Mouse (Mus musculus): Measurements from ENCODE around the gene Mbnl1. TPM values are rescaled to one million over a fixed set of nuclear protein-coding genes. Genes with fewer than 3 reads are reported as not detected.

Gene Mbnl1
- polyA plus RNA-seq, 1 experiment from 2014 or later = 88.5 TPM

DNA sequence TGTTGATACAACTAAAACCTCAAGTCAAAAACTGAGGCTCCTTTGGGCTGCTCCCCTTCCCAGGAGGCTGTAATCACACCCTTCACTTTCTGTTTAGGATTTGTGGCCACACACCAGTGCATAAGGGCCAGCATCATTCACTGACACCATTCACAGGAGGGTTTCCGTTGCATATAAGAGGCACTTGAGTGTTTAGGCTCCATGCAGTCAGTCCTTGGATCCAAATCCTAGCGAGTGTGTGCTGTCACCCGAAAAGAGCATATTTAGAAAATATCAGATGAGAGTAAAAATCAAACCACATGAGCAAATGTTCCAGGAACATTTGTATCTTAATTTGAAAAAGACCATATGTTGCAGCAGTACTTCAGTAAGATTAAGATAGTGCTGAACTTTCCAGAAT, 79.0 kb downstream of the Mbnl1 start:
- Histone ChIP-seq H3K9ac (no peak overlapping the region), H3K27me3 (no peaks in the 10 kb centered on the region), H3K27ac (replicated peaks) (no peak overlapping the region), H3K4me2 (no peak overlapping the region), H3K4me3 (replicated peaks) (no peak overlapping the region), H3K36me3 (replicated peaks) (peaks cover 17% of the 10 kb centered on the region), H3K9me3 (replicated peaks) (no peaks in the 10 kb centered on the region), H3K4me1 (replicated peaks) (peaks cover 17% of the 10 kb centered on the region)
- no peak for ATAC-seq (ENCODE audit: insufficient read depth)
- 79% methylated on average over 3 of the region's 3 CpGs for WGBS (ENCODE audit: insufficient replicate concordance)

DNA sequence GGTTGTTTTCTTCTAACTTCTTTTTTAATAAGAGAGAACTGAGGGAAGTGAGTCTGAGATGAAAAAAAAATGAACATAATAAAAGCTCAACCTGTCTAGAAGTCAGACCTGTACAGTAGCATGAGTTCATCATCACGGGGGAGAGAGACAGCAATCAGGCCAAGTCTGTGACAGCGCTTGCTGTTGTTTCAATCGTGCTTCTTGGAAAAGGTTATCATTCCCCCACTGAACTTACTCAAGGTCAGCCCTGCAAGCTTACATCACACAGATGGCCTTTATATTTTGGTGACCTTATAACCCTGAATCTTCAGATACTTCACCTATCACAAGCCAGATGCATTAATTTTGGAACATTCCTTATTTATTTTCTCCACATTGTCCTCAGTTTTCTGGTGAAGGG, 80.4 kb downstream of the Mbnl1 start:
- 42% methylated on average over 3 of the region's 3 CpGs for WGBS (ENCODE audit: insufficient replicate concordance)
- ATAC-seq (ENCODE audit: insufficient read depth) = no peak
- H3K4me1 ChIP-seq (replicated peaks) = peaks cover 13% of the 10 kb centered on the region; the same call in 1 of the 2 replicates

DNA sequence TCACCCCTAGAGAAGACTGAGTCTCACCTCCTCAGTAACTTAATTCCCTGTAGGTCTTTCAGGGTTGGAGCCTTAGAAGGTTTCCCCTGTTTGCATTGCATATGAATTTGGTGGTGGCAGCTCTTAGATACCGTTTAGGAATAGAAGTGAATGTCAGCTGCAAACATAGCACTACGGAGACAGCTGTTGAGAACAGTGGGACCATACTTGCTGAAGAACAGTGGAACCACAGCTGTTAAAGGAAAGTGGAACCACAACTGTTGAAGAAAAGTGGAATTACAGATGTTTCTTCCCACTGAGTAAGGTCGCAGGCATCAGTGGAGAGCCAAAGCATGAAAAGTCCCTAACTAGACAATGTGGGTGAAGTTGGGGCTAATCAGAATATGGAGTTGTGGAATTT, 84.0 kb downstream of the Mbnl1 start:
- Histone ChIP-seq H3K27me3 (no peaks in the 10 kb centered on the region), H3K4me1 (replicated peaks) (peaks cover 31% of the 10 kb centered on the region), H3K4me3 (replicated peaks) (no peak overlapping the region), H3K27ac (replicated peaks) (no peak overlapping the region), H3K4me2 (no peak overlapping the region), H3K9ac (no peak overlapping the region), H3K36me3 (replicated peaks) (peaks cover 5% of the 10 kb centered on the region; the same call in 1 of the 2 replicates), H3K9me3 (replicated peaks) (no peaks in the 10 kb centered on the region)
- WGBS (ENCODE audit: insufficient replicate concordance) = 74% methylated on average over 3 of the region's 3 CpGs
- ATAC-seq (ENCODE audit: insufficient read depth) = no peak

More for the DNA sequence above, 80.4 kb downstream of the Mbnl1 start:
- Histone ChIP-seq H3K4me2 (no peak overlapping the region), H3K27me3 (no peaks in the 10 kb centered on the region), H3K36me3 (replicated peaks) (peaks cover 10% of the 10 kb centered on the region; the same call in 1 of the 2 replicates), H3K4me3 (replicated peaks) (no peak overlapping the region), H3K9me3 (replicated peaks) (no peaks in the 10 kb centered on the region), H3K9ac (no peak overlapping the region), H3K27ac (replicated peaks) (no peak overlapping the region)

DNA sequence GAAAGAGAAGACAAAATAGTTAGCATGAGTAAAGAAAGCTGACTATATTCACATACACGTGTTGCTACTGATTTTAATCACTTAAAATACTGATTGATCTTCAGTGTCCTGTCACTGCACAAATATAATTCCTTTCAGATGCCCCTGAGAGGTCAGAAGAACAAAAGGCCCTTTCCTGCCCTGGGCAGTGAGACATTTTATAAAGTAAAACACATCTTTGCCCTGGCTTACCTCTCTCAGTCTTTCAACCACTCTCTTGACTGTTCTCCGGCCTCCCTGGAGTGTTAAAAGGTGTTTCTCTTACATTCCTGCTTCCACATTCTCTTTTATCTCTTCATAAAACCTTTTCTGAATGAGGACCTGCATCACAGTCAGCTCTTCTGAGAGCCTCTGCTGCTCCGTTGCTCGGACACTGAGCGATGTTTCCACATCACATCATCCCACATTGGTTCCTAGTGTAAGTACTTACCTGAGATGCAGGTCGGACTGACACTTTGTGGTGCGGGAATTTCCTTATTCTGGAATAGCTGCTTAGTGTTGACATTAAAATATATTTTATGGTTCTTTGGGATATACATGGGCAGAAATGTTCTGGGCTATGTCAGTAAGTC, 85.7 kb downstream of the Mbnl1 start:
- H3K9me3 ChIP-seq (replicated peaks) = no peaks in the 10 kb centered on the region
- H3K4me2 ChIP-seq = no peak overlapping the region
- H3K4me1 ChIP-seq (replicated peaks) = peaks cover 32% of the 10 kb centered on the region
- H3K27ac ChIP-seq (replicated peaks) = no peak overlapping the region
- H3K9ac ChIP-seq = no peak overlapping the region
- 77% methylated on average over 7 of the region's 7 CpGs for WGBS (ENCODE audit: insufficient replicate concordance)
- H3K27me3 ChIP-seq = no peaks in the 10 kb centered on the region
- H3K4me3 ChIP-seq (replicated peaks) = no peak overlapping the region
- 0 out of 2 replicates have a peak, but pooled peaks cover 3% of the 10 kb centered on the region for H3K36me3 ChIP-seq (replicated peaks)
- ATAC-seq (ENCODE audit: insufficient read depth) = no peak

DNA sequence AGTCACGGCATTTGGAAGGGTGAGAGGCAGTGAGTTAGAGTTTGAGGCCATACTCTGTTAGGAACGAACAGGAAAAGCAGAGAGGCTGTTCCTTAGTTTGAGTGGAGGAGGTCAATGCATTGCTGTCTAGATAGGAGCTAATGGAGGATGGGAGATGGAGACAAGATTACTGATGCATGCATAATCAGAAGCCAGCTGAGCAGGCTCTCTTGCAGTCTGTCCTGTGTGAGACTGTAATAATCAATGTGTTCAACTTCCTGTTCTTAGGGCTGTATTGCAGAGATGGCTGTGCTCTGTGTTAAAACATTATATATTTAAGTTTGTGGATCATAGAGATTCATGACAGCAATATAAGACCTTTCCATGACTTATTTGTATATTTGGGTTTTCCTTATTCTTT, 87.1 kb downstream of the Mbnl1 start:
- Histone ChIP-seq H3K4me2 (no peak overlapping the region), H3K36me3 (replicated peaks) (0 out of 2 replicates have a peak, but pooled peaks cover 3% of the 10 kb centered on the region), H3K9me3 (replicated peaks) (no peaks in the 10 kb centered on the region), H3K4me3 (replicated peaks) (no peak overlapping the region), H3K9ac (no peak overlapping the region), H3K27me3 (no peaks in the 10 kb centered on the region), H3K27ac (replicated peaks) (no peak overlapping the region), H3K4me1 (replicated peaks) (peaks cover 35% of the 10 kb centered on the region)
- ATAC-seq (ENCODE audit: insufficient read depth) = no peak
- WGBS (ENCODE audit: insufficient replicate concordance) = 62% methylated on average over 2 of the region's 2 CpGs

DNA sequence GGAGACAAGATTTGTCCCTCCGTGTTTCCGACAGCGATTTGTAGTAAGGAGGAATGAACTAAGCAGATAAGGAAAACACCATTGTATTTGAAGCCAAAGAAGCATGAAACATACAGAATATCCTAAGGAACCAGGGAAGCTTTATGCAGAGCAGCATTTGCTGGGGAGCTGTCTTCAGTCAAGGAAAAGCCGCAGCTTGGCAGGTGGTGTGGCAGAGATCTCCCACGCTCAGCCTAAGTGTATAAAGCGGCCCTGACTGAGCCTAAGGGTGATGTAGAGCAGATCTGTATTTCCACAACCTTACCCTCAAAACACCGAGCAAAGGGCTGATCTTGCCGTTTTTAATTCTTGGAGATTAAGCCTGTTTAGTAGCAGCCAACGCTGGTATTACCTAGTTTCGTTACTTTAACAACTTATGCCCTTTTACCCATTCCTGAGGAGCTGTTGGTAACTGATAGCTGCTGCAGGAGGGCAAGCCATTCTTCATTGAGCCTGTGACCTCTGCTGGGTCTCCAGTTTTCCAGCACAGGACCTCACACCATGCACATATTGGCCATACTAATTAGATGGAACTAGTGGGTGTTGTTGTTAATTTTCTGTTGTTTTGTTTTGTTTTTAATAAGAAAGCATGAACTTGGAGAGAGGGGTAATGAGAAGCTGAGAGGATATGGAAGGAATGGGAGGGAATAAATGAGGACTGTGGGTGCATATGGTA, 91.1 kb downstream of the Mbnl1 start:
- H3K27ac ChIP-seq (replicated peaks) = no peak overlapping the region
- 0 out of 2 replicates have a peak, but pooled peaks cover 11% of the 10 kb centered on the region for H3K36me3 ChIP-seq (replicated peaks)
- 70% methylated on average over 10 of the region's 10 CpGs for WGBS (ENCODE audit: insufficient replicate concordance)
- no peak overlapping the region for H3K4me3 ChIP-seq (replicated peaks)
- ATAC-seq (ENCODE audit: insufficient read depth) = no peak
- H3K9me3 ChIP-seq (replicated peaks) = no peaks in the 10 kb centered on the region
- H3K4me2 ChIP-seq = no peak overlapping the region
- no peak overlapping the region for H3K9ac ChIP-seq
- H3K27me3 ChIP-seq = no peaks in the 10 kb centered on the region
- H3K4me1 ChIP-seq (replicated peaks) = peaks cover 38% of the 10 kb centered on the region

DNA sequence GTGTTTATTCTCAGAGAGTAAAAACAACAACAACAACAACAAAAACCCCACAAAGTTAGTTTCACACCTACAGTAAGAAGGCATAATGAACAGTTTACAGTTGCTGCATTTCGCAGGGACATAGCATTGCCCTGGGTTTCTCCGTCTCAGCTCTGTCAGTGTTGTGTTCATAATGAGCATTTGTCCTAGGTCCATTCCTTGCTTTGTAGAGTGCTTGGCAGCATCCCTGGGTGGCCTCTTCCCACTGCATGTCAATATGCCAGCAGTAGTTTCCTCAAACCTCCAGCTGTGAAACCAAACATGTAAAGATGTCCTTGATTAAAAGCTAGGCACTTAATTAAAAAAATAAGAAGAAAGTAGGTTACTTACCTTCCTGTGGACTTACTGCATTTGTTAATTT, 91.6 kb downstream of the Mbnl1 start:
- Histone ChIP-seq H3K27me3 (no peaks in the 10 kb centered on the region), H3K9me3 (replicated peaks) (no peaks in the 10 kb centered on the region), H3K4me3 (replicated peaks) (no peak overlapping the region), H3K4me2 (no peak overlapping the region), H3K27ac (replicated peaks) (0 out of 2 replicates have a peak overlapping the region, but pooled peaks have one; percentile 46), H3K4me1 (replicated peaks) (peaks cover 38% of the 10 kb centered on the region), H3K36me3 (replicated peaks) (0 out of 2 replicates have a peak, but pooled peaks cover 11% of the 10 kb centered on the region), H3K9ac (no peak overlapping the region)
- WGBS (ENCODE audit: insufficient replicate concordance) = 91% methylated on average over 2 of the region's 2 CpGs
- ATAC-seq (ENCODE audit: insufficient read depth) = no peak

DNA sequence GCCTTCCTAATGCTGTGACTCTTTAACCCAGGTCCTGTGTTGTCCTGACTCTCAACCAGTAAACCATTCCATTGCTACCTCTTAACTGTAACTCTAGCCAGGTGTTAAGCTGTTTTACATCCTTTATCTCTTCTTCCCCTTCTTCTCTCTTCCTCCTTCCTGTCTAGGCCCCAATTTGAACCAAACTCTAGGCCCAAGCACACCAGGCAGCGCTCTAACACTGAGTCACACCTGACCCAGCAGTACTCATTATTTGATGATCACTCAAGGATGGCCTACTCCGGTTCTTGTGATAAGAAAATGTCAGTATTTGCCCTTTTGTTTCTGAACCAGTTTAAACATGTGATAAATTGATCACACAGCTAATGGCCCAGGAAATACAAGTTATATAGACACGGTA, 92.6 kb downstream of the Mbnl1 start:
- WGBS (ENCODE audit: insufficient replicate concordance) = 72% methylated on average over 3 of the region's 3 CpGs
- ATAC-seq (ENCODE audit: insufficient read depth) = no peak
- H3K4me3 ChIP-seq (replicated peaks) = no peak overlapping the region
- H3K27me3 ChIP-seq = no peaks in the 10 kb centered on the region
- H3K4me1 ChIP-seq (replicated peaks) = peaks cover 39% of the 10 kb centered on the region
- H3K36me3 ChIP-seq (replicated peaks) = 0 out of 2 replicates have a peak, but pooled peaks cover 11% of the 10 kb centered on the region
- no peak overlapping the region for H3K4me2 ChIP-seq
- H3K9ac ChIP-seq = no peak overlapping the region
- H3K27ac ChIP-seq (replicated peaks) = no peak overlapping the region
- H3K9me3 ChIP-seq (replicated peaks) = no peaks in the 10 kb centered on the region

DNA sequence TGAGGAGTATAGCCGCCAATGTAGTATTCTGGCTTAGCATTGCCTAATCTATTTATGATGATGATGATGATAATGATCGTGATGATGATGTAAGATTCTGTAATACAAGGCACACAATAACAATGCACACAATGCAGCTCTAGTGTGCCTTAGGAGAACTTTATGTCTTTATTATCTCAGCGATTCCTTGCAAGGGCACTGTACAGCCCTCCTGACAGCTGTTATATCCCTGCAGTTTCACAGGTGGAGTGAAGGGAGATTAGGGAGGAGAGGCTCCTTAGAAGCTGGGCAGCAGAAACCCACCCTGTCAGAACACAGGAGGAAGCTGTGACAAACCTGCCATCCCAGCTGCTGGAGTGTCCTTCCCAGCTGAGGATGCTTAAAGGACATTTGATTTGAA, 93.3 kb downstream of the Mbnl1 start:
- no peaks in the 10 kb centered on the region for H3K9me3 ChIP-seq (replicated peaks)
- H3K4me1 ChIP-seq (replicated peaks) = peaks cover 39% of the 10 kb centered on the region
- no peak overlapping the region for H3K4me3 ChIP-seq (replicated peaks)
- WGBS (ENCODE audit: insufficient replicate concordance) = 77% methylated on average over 3 of the region's 3 CpGs
- H3K27me3 ChIP-seq = no peaks in the 10 kb centered on the region
- ATAC-seq (ENCODE audit: insufficient read depth) = no peak
- no peak overlapping the region for H3K9ac ChIP-seq
- no peak overlapping the region for H3K4me2 ChIP-seq
- 0 out of 2 replicates have a peak, but pooled peaks cover 11% of the 10 kb centered on the region for H3K36me3 ChIP-seq (replicated peaks)
- H3K27ac ChIP-seq (replicated peaks) = no peak overlapping the region

DNA sequence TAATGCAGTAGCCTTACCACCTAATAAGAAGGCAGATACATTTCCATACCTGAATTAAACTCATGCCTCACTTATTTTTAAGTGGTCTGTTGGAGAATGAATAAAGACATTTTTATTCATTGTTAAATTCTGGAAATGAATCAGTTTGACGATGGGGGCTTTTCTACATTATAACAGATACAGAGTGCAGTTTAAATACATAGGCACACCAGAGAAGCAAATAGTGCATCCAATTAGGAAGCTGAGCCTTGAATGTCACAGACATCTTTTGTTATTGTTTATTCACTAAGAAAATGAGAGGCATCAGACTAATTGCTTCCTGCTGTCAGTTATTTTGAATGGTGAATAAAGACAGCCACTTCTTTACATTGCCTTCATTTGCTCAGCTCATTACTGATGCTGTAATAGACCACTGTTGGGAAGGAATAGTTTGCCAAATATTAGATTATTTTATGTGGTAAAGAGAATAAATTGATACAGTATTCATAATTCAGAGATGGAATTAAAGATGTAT, 95.6 kb downstream of the Mbnl1 start:
- Histone ChIP-seq H3K4me1 (replicated peaks) (peaks cover 50% of the 10 kb centered on the region), H3K9me3 (replicated peaks) (no peaks in the 10 kb centered on the region)

DNA sequence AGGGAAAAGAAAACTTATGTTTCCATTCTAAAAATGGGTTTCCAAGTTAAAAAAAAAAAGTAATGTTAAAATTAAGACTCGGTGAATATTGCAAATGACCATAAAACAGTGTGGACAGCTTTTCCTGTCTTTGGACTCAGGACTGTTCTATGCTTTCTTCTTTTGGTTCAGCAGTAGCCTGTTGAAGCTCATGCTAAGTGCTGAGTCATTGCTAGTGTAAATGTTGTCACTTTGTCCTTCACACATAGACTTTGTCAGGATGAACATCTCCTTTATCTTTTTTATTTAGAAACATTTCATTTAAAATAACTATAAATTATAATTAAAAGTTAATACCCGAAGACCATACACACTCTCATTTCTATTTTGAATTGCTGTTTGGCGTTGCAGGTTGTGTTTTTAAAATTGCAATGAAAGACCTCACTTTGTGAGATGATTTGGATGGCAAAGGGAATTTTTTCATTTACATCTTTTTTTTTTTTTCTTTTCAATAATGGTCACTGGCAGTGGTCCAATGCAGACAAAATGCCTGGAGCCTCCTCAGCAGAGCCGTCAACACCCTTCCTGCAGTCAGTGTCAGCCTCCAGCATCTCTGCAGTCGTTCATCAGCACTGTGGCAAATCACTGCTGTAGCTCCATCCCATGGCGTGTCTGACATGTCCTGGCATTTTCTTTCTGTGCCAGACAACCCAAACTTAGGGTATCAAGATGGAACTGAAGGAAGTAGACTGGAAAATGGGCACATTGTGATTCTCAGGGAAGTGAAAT, 96.4 kb downstream of the Mbnl1 start:
- no peaks in the 10 kb centered on the region for H3K9me3 ChIP-seq (replicated peaks)
- no peak for ATAC-seq (ENCODE audit: insufficient read depth)
- WGBS (ENCODE audit: insufficient replicate concordance) = 59% methylated on average over 6 of the region's 6 CpGs
- no peak overlapping the region for H3K9ac ChIP-seq
- no peak overlapping the region for H3K4me2 ChIP-seq
- peak overlapping the region; percentile 78 for H3K27ac ChIP-seq (replicated peaks)
- H3K27me3 ChIP-seq = no peaks in the 10 kb centered on the region
- 0 out of 2 replicates have a peak, but pooled peaks cover 11% of the 10 kb centered on the region for H3K36me3 ChIP-seq (replicated peaks)
- H3K4me1 ChIP-seq (replicated peaks) = peaks cover 54% of the 10 kb centered on the region
- H3K4me3 ChIP-seq (replicated peaks) = no peak overlapping the region

More for the DNA sequence above, 95.6 kb downstream of the Mbnl1 start:
- Histone ChIP-seq H3K27me3 (no peaks in the 10 kb centered on the region), H3K4me2 (no peak overlapping the region), H3K4me3 (replicated peaks) (no peak overlapping the region), H3K27ac (replicated peaks) (peak overlapping the region; percentile 58), H3K36me3 (replicated peaks) (0 out of 2 replicates have a peak, but pooled peaks cover 11% of the 10 kb centered on the region), H3K9ac (no peak overlapping the region)
- 69% methylated on average over 1 of the region's 1 CpGs for WGBS (ENCODE audit: insufficient replicate concordance)
- no peak for ATAC-seq (ENCODE audit: insufficient read depth)

Data from liver, embryonic 15.5 days (tissue).